Mouse (Mus musculus): ENCODE measurements at regions not wholly inside any gene's neighbourhood (a gene's known extent, or its start where the extent isn't known, plus 50 kb on each side); places are given as distances from the start of the nearest gene placed in this dataset.

- no peak for DNase-seq
Observed at GRCm38 (mm10) chr4:101340741-101341140, 75.7 kb upstream of the Jak1 start.

DNA sequence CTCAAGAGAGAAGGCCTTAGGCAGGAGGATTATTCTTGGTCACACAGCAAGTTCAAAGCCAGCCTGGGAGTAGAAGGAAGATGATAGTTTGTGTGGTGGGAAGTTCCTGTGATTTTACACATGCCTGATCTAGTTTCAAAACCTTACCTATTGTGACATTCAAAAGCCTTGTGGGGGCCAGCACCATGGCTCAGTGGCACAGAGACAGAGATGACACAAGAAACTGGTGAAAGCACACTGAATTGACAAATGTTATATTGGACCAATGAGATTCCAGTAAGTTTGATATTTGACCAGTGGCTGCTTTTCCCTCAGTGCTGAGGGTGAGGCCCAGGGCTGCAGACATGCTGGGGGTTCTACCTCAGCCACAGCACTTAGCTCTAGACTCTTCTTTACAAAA, 73.1 kb upstream of the Jak1 start:
- no peak for DNase-seq

DNA sequence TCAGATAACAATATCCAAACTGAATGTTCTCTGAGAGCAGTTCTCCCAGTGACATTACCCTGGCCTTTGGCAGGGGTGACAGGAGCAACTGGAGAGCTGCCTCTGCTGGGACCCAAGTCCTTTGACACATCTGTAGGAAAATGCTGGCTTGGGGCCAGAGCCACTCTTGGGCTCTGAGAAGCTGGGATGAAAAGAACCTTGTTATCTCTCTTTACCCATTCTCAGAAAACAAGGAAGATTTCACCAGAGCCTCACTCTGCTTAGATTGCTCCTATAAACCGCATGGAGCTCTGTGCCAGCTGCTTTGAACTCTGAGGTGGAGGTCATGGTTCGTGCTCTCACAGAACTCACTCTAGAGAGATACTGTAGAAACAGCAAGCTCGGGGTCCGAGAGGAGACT, 71.7 kb upstream of the Jak1 start:
- DNase-seq: no peak

DNA sequence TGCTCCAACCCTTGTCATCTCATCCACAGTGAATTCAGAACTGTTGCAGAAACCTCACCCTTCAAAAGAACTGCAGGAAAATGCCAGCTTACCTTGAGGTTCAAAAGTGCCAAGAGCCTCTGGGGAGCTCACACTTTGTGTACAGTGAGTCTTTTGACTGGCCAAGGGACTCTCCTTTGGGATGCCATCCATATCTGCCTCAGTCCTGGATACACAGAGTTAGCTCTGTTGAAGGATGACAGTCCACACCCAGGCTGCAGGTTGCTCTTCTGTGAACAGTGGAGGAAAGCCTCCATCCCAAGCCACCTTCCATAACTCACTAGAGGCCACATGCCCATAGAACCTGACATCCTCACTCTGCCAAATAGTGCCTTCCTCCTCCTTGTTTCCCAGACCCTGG, 71.3 kb upstream of the Jak1 start:
- no peak for DNase-seq

GRCm38 (mm10) chr4:101333868-101334267, 68.8 kb upstream of the Jak1 start:
- DNase-seq: no peak

- peak; percentile 20 for DNase-seq
Observed at GRCm38 (mm10) chr4:101333036-101333435, 68.0 kb upstream of the Jak1 start.

GRCm38 (mm10) chr4:101331231-101331630, 66.1 kb upstream of the Jak1 start:
- DNase-seq: no peak

GRCm38 (mm10) chr4:101329060-101329459, 64.0 kb upstream of the Jak1 start:
- DNase-seq: no peak

DNA sequence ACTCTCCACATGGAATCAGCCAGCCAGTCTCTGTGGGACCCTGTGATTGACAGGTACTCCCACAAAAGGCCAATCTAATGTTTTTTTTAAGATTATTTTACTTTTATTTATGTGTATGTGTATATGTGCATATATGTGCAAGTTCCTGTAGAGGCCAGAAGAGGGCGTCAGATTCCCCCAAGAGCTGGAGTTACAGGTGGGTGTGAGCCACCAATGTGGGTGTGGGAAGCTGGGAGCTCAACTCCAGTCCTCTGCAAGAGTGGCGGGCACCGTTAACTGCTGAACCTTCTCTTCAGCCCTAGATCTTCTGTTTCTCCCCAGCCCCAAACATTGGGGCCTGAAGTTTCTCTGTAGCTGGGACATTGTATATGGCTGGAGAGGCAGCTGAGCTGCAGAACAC, 61.0 kb upstream of the Jak1 start:
- no peak for DNase-seq

GRCm38 (mm10) chr4:101321731-101322130, 56.6 kb upstream of the Jak1 start:
- no peak for DNase-seq

- DNase-seq: peak; percentile 20
Observed at GRCm38 (mm10) chr4:101320587-101320986, 55.5 kb upstream of the Jak1 start.

- no peak for DNase-seq
Observed at GRCm38 (mm10) chr4:101319681-101320220, 54.7 kb upstream of the Jak1 start.

DNA sequence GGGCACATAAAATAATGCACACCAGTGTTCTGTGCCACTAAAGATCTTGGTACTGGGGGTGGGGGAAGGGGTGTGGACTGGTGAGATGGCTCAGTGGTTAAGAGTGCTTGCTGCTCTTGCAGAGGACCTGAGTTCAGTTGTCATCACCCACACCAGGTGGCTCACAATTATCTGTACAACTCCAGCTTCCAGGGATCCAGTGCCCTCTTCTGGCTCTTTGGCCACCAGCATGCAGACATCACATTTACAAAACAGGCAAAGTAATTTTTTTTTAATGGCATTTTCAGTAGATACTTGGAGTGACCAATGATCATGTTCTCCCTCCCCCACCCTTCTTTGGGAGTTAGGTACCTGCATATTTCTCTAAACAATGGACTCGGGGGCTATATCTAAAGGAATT, 53.8 kb upstream of the Jak1 start:
- no peak for DNase-seq

- DNase-seq: no peak
Observed at GRCm38 (mm10) chr4:101316061-101316460, 51.0 kb upstream of the Jak1 start.

All from embryo, embryonic 11 days (tissue).